Mouse (Mus musculus): ENCODE measurements around the gene Rab6a.

DNA sequence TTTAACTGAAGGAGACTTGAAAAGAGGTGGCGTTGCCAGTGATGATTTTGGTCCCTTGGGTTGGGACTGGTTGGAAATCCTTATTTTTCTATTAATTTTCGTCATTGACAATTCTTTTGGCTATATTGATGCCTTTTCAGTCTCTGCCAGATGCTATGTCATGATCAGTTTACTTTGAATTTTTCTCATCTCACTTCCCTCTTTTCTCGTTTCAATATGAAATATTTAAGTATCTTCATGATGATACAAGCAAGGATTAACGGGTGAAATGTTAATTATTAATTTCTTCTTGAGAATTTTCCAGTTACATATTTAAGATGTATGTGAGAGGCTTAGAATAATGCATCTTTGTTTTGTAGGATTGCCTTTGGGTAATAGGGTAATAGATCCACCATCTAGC is 1.7 kb downstream of the Rab6a start:
- TF ChIP-seq CTCF (IDR thresholded peaks at IDR 0.05; ENCODE audit: low read depth, low read length): no peak
- no peak for TF ChIP-seq TAL1 (conservative IDR thresholded peaks at IDR 0.05; ENCODE audit: low read depth, low read length)

Measured in G1E (cell line).